Mouse (Mus musculus) spleen, embryonic (tissue): ENCODE measurements at regions not wholly inside any gene's neighbourhood (a gene's known extent, or its start where the extent isn't known, plus 50 kb on each side); places are given as distances from the start of the nearest gene placed in this dataset.

Source experiments
- CTCF ChIA-PET: fragments of 350-600 bp; sonication (Branson Sonifier 250); formaldehyde crosslinking; loops from one replicate; lab custom pipeline; 2022; lab: Charles Lee

GRCm38 (mm10) chr5:61943376-61943775 is 134.8 kb downstream of the G6pd2 start:
- CTCF ChIA-PET: no interaction called here

- CTCF ChIA-PET: no interaction called here
Measured at GRCm38 (mm10) chr5:61985211-61985610, 176.6 kb downstream of the G6pd2 start.

GRCm38 (mm10) chr5:62019506-62019905 is 210.9 kb downstream of the G6pd2 start:
- CTCF ChIA-PET: no interaction called here

GRCm38 (mm10) chr5:62020260-62020659 is 211.6 kb downstream of the G6pd2 start:
- CTCF ChIA-PET: no interaction called here

GRCm38 (mm10) chr5:62041475-62041874 is 232.9 kb downstream of the G6pd2 start:
- CTCF ChIA-PET: no interaction called here

GRCm38 (mm10) chr5:62043678-62044077 is 235.1 kb downstream of the G6pd2 start:
- CTCF ChIA-PET: interaction anchor here (0.7 kb wide), 1 partner anchor 1653 kb away, joined by 5 read pairs; no protein-coding TSS in a partner anchor

- CTCF ChIA-PET: no interaction called here
Measured at GRCm38 (mm10) chr5:62078998-62079397, 270.4 kb downstream of the G6pd2 start.

- CTCF ChIA-PET: no interaction called here
Measured at GRCm38 (mm10) chr5:62089538-62089937, 280.9 kb downstream of the G6pd2 start.

- CTCF ChIA-PET: no interaction called here
Measured at GRCm38 (mm10) chr5:62096052-62096451, 287.4 kb downstream of the G6pd2 start.

GRCm38 (mm10) chr5:62113226-62113625 is 304.6 kb downstream of the G6pd2 start:
- CTCF ChIA-PET: interaction anchor here (0.6 kb wide), 1 partner anchor 157 kb away, joined by 3 read pairs; no protein-coding TSS in a partner anchor

- CTCF ChIA-PET: no interaction called here
Measured at GRCm38 (mm10) chr5:62113664-62114063, 305.0 kb downstream of the G6pd2 start.

- CTCF ChIA-PET: no interaction called here
Measured at GRCm38 (mm10) chr5:62145178-62145577, 336.6 kb downstream of the G6pd2 start.

- CTCF ChIA-PET: no interaction called here
Measured at GRCm38 (mm10) chr5:62147399-62147798, 338.8 kb downstream of the G6pd2 start.

- CTCF ChIA-PET: no interaction called here
Measured at GRCm38 (mm10) chr5:62160528-62160927, 351.9 kb downstream of the G6pd2 start.

GRCm38 (mm10) chr5:62192073-62192472 is 383.5 kb downstream of the G6pd2 start:
- CTCF ChIA-PET: no interaction called here

- CTCF ChIA-PET: no interaction called here
Measured at GRCm38 (mm10) chr5:62205384-62205783, 396.8 kb downstream of the G6pd2 start.
